Mouse (Mus musculus) adrenal gland, adult (tissue): ENCODE data around the gene Grik4.
A peak's percentile ranks its signal among the peaks of the same experiment; 100 is the strongest.
"Not testable (repeated sequence)": the region's sequence is repeated elsewhere in the genome, so short reads cannot be mapped to it uniquely, and the experiment has no call there.

Experiments used
- DNase-seq, 2 experiments: peaks; one replicate each; pipeline ENCODE4 v3.0.0; 2022 to 2023; ENCODE audit warnings: low spot score in 1 of 2; ENCODE audit not compliant: inconsistent age in 2 of 2

Grik4 gene

DNA sequence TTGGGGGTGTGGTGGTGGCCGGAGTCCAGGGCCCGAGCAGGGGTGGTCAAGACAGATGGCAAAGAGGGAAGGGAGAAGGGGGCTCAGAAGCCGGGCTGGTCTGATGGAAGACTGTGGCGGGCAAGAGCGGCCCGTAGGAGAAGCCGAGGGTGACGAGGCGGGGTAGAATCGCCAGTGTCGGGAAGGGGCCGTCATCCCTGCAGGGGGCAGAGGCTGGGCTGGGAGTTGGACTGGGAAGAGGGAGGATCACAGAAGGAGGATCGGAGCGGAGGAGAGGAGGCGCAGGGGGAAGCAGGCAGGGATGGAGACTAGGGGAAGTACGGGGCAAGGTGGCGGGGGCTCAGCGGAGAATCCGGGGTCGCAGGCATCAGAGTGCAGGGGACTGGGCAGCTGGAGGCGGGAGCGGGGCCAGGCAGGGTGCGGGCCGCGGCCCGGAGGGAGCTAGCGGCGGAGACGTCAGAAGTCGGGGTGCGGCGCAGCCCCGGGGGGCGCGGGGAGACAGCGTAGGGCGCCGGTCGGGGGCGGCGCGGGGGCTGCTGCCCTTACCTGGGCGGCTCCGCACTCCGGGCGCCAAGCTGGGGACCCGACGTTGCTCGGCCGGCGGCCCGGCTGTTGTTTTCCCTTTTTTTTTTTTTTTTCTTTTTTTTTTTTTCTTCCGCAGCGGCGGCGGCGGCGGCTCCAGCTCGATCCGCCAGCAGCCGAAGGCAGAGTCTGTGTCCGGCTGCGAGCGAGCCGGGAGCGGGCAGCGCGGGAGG, at the start of gene Grik4:
TSS of gene Grik4 (minus strand) at position 713 of the 755 bp plus-strand sequence.
- peak in 1 of 2 experiments; percentile 61 for DNase-seq

DNA sequence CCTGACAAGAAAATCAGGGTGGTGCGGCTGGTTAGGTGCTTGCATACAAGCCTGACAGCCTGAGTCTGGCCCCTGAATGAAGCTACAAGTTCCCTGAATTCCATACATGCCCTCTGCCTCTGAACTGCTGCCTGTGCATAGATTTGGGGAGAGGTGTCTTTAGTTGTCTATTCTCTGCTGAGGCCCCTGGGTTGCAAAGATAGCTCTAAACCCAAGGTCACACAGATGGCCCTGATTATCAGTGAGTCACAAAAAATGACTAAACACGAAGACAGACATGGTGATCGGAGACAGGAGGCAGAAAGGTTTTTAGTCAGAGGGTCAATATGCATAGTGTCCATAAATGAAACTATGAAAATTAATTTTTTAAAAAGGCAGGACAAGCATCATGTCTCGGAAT, 49.4 kb upstream of the Grik4 start:
- DNase-seq: peak; percentile 57 to 86

DNA sequence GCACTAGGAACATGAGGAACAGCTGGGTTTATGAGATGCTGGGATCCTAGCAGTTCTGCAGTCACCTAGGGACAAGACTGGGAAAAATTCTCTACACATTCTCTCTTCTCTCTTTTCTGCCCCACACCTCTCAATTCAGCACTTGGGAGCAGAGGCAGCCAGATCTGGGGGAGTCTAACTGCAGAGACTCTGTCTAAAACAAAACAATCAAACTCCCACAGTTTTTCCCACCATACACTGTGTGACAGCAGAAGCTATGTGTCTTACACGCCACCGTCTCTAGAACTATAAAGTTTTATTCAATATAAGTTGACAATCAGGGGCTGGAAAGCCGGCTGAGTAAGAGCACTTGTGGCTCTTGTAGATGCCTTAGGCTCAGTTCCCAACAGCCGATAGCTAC, 43.7 kb upstream of the Grik4 start:
- peak in 1 of 2 experiments; percentile 43 for DNase-seq

DNA sequence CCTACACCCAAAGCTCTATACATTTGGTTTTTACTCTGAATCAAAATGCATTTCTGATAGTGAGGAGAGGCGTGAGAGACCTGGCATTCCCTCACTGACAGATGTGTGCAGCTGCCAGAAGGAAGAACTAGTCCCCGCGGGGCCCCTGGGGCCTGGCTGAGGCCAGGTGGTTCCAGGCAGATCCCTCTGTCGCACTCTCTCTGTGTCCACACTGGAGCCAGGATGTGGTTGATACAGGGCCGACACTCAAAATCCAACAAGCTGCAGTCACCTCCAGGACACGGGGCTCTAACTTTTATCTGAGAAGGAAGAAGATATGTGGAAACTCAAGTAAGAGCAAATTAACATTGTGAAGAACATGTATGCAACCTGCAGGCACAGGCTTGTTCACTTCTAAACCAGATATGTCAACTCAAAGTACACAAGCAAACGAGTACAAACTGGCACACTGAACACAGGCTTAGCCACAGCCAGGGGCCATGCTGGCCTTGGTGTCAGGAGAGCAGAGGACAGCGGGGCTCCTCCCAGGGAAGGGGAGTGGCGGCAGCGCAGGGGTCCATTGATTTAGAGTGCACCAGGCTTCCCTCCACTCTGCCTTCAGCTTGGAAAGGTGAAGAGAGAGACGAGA, 24.7 kb upstream of the Grik4 start:
- no peak for DNase-seq

DNA sequence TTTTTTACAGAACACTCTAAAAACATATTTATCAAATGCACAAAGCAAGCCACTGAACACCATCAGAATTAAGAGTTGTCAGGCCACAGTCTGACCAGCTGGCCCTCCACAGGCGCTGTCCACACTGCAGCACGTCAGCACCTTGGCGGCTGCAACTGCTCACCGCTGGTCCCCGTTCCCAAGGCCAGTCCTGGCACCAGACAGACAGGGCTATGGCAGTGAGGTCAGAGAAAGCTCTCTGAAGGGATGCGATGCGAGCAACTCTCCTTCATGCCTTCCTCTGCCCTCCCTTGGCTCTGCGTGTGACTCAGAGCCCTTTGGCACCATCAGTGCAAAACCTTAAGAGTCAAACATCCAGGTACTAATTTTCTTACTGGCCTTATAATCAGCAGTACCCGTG, 23.4 kb upstream of the Grik4 start:
- DNase-seq: peak; percentile 74 to 76

DNA sequence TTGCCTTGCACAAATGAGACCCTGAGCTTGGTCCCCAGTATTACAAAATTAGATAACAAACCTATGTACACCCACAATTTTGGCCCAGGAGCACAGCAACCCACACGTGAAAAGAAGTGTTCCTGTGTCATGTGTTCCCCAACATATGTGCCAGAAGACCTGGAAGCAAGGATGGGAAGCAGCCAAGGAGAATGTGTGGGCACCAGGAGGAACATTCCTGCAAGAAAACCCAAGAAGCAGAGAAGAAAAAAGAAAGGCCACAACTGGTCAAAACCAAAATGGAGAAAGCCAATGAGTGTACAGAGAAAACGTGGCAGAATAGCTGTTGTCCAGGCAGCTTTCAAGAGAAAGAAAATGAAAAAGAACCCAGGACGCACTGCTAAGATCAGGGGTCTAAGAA, 20.5 kb upstream of the Grik4 start:
- not testable (repeated sequence) for DNase-seq

DNA sequence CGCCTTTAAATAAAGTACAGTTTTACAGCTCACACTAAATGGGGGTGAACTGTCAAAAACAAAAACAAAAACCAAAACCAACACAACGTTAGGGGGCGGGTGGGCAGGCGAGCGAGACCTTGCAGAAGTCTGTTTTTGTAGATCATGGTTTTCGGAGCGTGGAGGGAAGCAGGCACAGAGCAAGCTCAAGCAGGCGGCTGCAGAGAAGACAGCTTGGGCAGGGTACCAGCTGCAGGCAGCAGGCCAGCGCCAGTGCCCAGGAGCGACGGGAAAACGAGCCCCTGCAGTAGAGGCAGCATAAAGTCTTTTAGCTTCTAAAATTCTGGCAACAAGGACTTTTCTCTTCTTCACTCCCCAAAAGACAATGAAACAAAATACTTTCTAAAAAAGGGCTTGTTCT, 20.1 kb upstream of the Grik4 start:
- no peak for DNase-seq

DNA sequence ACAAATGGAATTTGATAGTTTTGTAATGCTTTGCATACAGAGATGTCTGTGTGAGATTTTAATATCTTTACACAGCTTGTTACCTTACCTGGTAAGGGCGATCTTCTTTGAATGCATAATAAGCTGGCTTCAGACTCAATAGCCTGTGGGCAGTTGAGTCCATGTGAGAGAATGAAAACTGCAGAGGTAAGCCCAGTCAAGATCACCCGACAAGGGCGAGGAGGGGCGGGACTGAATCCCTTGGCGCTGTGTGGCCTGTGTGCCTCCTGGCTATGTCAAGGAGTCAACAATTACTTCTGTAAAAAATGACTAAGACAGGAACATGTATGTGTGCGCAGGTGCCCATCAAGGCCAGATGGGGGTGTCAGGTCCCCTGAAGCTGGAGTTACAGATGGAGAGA, 18.2 kb upstream of the Grik4 start:
- no peak for DNase-seq

DNA sequence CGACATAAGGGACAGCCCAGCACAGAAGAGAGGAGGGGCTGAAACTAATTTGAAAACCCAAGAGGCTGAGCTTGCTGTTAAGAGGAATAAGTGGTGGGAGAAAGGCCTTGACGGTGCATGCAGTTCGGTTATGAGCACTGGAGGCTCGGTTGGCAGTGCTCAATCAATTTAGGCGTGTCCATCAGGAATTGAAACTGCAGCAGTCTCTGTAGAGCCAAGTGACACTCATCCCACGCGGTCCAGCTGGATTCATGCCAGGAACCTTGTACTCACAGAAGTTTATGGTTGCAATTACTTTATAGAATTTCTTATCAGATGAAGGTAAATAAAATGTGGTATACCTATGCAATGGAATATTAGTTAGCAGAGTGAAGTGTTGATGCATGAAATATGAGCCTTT, 14.1 kb upstream of the Grik4 start:
- DNase-seq: peak in 1 of 2 experiments; percentile 68

DNA sequence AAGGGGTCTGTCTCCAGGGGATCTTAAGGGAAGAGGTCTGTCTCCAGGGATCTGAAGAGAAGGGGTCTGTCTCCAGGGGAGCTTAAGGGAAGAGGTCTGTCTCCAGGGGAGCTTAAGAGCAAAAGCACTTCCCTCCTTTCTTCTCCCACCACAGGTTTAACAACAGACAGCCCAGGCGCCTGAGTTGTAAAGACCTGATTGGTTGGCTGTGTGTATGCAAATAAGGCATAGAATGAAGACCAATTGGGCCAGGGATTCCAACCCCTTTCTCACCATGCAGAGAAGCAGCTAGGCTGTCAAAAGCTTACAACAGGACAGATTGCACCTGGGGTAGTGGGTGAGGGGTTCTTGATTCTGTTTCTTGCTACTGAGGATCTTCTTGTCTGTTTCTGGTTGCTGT, 4.1 kb upstream of the Grik4 start:
- DNase-seq: no peak

DNA sequence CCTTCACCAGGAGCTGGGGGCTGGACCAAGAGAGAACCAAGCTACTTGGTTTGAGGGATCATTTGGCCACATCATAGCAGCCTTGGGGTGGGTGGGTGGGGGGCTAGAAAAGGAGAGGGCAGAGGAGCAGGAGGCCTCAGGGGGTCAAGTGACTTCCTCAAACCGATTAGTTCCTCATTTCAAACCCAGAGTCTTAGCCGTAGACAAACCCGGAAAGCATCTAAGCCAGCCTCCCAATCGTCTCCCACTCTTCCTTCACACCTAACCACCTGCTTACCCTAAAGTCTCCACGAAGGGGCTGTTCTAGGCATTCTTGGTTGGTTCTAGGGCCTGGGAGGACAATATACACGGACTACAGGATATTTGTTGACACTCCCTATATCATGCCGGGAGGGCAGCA, 881 bp upstream of the Grik4 start:
- DNase-seq: no peak

DNA sequence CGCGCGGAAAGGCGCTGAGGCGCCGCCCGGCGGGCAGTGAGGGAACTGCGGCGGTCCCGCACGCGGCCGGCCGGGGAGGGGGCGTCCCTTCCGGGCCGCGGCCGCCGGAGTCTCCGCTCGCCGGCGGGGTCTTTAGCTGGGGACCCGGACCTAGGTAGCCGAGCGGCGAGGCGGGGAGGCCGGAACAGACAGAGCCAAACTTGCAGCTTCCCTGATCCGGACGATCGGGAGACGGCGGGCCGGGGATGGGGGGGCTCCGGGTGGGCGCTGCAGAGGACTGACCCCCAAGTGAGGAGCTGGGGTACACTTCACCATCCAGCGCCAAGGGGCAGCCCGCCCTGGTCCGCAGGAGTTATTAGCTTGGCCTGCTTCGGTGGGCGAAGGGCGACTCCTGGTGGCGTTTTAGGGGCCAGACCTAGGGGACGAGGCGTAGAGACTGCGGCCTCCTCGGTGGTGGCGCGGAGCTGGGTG, 278 bp upstream of the Grik4 start:
- DNase-seq: peak; percentile 87 to 95

DNA sequence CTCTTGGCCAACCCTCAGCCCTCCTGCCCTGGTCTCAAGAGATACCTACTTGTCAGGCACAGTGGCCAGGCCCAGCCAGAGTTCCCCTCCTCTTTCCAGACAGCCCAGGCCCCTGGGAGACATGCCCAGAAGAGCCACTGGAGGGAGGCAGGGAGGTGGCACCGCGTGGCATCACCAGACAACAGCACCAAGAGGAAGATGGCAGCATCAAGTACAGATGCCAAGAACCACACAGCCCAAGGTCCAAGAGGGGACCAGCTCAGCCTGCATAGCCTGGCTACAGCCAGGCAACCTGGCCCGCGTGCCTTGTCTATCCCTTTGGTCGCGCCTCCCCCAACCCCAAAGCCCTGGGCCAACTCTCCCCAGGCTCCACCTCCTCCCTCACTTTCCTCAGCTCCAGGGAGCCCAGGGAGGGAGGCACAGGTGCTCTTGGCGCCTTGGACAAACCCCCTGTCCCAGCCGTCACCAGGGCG, 1.2 kb downstream of the Grik4 start:
- DNase-seq: peak in 1 of 2 experiments; percentile 47

DNA sequence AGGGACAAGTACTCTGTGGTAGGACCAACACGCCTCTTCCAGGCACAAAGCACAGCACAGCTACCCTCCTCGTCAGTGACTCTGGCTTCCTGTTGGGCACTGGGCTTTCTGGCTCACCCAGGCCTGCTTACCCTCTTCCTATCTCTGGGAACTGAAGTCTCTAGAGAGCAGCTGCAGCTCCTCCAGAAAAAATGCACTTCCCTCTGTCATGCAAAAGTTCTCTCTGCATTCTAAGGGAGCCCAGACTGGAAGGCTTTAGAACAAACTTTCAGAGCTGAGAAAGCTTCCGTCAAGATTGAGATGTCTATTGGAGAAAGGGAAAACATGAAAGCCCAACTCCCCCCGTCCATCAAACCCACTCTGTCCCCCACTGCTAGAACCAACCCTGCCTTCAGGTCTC, 2.1 kb downstream of the Grik4 start:
- no peak for DNase-seq

DNA sequence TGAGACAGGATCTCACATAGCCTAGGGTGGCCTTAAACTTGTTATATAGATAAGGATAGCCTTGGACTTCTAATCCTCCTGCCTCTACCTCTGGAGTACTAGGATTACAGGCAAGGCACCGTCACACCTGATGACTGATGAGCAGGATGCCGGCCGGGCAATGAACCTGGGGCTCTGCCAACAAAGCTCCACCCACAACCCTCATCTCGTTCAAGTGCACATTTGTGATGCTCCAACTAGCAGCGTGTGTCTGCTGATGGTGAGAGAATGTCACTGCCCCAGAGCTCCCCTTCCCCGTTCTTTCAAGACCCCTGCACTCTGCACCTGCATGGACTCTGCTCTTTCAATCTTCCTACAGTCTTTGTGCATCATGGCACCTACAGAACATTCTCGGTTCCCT, 12.1 kb downstream of the Grik4 start:
- DNase-seq: no peak

DNA sequence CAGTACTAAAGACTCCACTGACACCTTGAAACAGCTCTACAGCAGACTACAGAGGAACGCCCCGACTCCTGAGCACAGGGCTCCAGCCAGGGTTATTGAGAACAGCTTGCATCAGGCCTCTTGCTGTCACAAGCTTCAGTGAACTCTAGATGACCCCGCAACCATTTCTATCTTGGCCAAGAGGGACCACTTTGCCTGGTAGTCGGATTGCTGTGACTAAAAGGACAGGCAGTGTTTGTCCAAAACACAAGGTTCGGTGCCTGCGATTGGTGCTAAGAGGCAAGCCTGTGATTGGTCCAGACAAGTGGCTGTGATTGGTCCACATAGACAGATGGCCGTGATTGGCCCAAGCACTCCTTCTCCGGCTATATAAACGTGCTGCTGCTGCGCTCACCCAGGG, 16.8 kb downstream of the Grik4 start:
- no peak for DNase-seq

DNA sequence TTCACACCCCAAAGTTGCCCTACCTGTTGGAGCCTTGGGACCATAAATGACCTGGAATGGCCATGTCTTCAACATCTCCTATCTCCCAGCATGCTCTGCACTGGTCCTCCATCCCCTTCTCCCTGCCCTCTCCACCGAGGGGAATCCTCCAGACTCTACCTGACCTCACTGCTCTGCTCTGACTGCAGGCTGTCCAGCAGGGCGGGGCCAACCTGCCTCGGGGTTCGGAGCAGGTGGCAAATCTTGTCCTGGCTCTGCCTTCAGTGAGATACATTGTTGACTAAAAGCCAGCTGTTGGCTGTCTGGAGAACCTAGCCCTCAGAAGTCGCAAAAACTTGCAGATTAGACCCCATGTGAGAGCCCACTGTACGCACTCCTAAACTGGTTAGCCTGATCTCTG, 17.7 kb downstream of the Grik4 start:
- no peak for DNase-seq

DNA sequence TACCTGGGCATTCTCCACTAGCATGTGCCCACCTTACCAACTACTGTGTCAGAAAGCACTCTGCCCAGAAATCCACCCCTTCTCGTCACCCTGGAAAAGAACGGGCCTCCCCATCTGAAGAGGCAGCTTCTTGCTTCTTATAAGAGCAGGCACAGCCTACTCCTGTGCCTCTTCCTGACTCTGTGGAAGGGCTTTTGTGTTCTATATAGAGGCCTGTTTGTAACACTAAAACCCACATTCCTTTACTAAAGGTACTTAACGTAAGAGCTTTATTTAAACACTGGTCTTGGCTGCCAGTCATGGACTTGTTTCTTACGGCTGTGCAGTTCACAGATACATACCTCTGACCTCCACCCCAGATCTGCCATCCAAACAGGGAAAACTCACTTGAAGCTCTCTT, 22.5 kb downstream of the Grik4 start:
- no peak for DNase-seq

DNA sequence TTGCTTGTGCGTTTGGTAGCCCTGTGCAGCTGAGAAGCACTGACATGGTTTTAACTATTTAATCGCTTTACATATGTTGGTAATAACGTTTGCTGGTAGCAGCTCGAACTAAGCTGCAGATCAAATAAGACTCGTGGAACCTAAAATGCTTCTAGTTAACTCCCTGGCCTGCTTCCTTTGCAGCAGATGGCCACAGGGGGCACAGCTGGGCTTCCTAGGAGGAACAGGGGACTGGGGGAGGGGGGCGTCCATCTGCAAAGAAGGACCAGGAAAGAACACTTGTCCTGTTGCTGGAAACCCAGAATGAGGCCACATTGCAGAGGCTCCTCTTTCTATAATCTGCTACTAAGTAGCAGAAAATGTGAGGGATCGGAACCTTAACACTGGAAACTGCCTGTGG, 24.1 kb downstream of the Grik4 start:
- DNase-seq: no peak

DNA sequence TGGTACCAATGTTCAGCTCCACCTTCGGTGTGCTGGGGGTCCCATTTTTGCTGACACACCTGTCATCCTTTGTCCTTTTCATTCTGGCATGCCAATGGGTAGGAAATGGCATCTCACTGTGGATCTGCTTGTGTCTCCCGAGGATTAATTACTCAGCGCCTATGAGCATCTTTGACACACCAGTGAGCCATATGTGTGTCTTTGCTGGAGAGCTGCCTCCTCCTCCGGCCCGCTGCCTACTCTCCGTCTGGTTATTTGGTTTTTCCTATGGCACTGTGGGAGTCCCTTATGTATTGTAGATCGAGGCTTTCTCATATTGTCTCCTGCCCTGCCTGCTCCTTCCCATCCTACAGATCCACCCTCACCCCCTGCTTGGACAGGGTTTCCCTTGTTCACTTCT, 26.4 kb downstream of the Grik4 start:
- DNase-seq: no peak

DNA sequence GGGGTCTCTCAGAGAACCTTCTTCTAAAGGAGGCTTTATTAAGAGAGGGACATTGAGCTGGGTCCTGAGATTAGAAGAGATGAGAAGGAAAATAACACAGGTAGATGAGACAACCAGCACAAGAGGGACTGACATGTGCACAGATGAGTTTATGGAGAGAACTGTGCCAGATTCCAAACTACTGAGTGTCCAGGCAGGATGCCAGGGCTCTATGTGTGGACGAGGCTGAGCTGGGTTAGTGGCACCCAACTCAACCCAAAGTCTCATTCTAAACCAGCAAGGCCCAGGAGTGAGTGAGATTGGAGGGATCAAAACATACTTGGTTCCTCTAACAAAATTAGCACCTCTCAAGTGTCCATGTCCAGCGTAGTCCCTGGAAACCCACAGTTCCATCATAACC, 31.1 kb downstream of the Grik4 start:
- peak; percentile 11 to 36 for DNase-seq

DNA sequence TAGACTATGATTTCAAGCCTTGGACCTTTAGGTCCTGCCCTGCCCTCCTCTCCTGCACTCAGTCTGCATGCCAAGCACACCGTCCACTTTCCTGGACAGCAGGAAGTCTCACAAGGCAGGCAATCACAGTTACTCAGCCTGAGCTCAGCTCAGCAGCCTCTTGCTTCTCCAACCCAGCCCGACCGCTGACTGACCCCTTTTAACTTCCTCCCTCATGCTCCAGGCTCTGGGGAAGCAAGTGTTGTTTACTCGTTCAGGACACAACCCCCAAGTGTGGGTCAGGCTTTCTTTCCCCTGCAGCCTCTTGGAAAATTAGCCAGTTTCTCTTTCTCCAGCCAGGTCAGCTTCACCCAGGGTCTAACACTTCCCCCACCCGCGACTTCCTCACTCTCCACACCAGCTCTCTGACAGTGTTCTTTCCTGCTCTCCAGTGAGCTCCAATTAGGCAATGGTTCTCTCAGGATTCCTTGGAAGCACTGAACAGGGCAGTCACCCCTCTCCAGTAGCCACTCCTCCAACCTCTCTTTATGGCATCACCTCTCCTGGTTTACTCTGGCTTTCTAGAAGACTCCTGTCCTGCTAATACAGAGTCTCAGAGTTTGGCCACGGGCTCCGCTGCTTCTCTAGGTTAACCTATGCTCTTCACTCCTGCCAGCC, 35.5 kb downstream of the Grik4 start:
- DNase-seq: no peak
